Mouse (Mus musculus): Measurements from ENCODE around the gene Dph1.

DNA sequence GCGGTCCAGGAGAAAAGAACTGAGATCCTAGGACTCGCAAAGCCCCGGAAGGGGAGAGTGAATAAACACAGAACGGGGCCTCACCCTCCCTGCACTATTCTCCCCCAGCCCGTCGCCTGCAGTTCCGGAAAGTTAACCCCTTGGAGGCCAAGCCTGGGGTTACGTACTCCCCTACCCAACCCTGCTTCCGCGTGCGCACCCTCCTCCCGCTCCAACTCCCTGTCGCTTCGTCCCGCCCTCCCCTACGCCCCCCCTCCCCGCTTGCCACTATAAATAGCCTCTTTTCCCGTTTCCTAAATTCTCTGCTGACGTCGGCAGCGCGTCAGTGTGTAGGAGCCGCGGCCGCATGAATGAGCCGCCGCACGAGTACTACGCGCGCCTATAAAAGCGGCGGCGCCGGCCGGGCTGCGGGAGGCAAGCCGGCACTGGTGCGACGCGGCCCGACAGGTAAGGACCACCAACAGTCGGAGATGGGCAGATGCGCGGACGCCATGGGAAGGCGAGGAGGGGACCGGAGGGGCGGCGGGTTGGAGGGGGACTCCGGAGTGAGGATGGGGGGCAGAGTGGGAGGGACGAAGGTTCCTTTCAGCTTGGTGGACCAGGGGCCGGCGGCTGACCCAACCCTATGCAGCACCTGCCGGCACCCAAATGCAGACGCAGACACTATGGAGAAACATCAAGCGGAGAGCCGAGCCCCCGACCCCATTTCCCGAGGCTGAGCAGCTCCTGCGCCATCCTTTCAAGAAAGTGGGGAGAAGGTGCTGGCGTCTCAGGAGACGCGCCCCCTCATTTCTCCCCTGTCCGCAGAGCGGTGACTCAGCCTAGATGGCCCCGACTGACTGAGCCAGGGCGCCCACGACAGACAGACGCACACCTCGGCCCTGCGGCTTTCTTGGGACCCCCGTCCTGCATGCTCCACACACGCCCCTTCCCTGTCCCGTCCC is 18.6 kb downstream of the Dph1 start:
- TF ChIP-seq POLR2A (IDR thresholded peaks at IDR 0.05; ENCODE audit: extremely low read depth, insufficient read depth, low read length) (no peak), CTCF (IDR thresholded peaks at IDR 0.05; ENCODE audit: low read depth, low read length) (no peak)

All from liver, adult 2 months (tissue).